ENCODE assay signal across 2 mouse cellular contexts in the genomic region with DNA sequence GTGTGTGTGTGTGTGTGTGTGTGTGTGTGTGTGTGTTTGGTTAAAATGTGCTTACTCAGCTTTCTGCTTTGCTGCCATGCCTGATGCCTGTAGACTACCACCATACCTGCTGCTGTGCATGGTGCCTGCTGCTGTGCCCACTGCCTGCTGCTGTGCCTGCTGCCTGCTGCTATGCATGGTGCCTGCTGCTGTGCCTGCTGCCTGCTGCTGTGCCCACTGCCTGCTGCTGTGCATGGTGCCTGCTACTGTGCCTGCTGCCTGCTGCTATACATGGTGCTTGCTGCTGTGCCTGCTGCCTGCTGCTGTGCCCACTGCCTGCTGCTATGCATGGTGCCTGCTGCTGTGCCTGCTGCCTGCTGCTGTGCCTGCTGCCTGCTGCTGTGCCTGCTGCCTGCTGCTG.
TF ChIP-seq lines count a peak whose summit lies in the region.

No protein-coding gene starts in this region.

TF ChIP-seq in ES-E14, 5 proteins besides CTCF, POLR2A, EP300 and RAD21:
- TF ChIP-seq MAFK (IDR thresholded peaks at IDR 0.05; ENCODE audit: insufficient read depth, low read depth, low read length): 0 out of 2 replicates have a peak, but pooled peaks have one; percentile 28

TF ChIP-seq in MEL, 35 proteins besides CTCF, POLR2A, EP300 and RAD21:
- TF ChIP-seq MAFK (IDR thresholded peaks at IDR 0.05; ENCODE audit: borderline replicate concordance, low read depth, low read length): peak; percentile 23; the same call in 1 of the 2 replicates
